Mouse (Mus musculus) kidney, postnatal 4 days (tissue): ENCODE measurements at regions not wholly inside any gene's neighbourhood (a gene's known extent, or its start where the extent isn't known, plus 50 kb on each side); places are given as distances from the start of the nearest gene placed in this dataset.
"Not testable (repeated sequence)": the region's sequence is repeated elsewhere in the genome, so short reads cannot be mapped to it uniquely, and the experiment has no call there.

ENCODE experiments used
- DNase-seq, 2 experiments: peaks; one replicate each; pipeline ENCODE4 v3.0.0; 2021; ENCODE audit warnings: mixed read lengths in 2 of 2

DNA sequence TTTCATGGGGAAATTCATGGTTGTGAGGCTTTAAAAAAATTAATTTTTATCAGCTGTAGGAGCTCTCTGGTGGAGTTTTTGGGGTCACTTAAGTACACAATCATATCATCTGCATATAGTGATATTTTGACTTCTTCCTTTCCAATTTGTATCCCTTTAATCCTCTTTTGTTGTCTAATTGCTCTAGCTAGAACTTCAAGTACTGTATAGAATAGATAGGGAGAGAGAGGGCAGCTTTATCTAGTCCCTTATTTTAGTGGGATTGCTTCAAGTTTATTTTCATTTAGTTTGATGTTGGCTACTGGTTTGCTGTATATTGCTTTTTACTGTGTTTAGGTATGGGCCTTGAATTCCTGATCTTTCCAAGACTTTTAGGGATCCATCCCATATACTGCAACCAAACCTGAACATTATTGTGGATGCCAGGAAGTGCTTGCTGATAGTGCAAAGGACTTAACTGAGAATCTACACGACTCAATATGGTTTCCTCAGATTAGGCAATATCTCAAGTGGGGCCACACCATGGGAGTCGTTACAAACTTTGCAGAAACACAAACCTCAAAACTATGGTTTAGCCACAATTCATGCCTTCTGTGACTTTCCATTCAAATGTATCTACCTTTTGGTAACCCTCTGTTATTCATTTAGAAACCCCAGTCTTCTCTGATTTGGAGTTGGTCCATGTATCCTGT, 878.4 kb upstream of the Olfr1507 start:
- not testable (repeated sequence) for DNase-seq

DNA sequence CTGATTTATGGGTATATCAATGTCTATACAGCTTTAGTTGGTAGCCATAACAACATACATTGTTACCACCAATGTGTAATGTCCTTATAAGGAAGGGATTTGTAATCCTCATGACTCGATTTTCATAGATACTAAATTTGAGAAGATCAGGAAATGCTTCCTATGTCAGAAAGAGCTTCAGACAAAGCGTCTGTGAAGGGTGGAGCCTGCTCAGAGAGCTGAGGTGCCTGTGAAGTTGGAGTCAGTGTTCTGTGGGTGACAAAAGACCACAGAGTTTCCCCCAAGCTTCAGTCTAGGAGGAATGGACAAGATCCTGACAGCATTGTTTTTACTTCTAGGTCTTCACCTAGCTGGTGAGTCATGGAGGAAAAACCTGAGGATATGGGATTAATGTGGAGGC, 874.2 kb upstream of the Olfr1507 start:
- no peak for DNase-seq

DNA sequence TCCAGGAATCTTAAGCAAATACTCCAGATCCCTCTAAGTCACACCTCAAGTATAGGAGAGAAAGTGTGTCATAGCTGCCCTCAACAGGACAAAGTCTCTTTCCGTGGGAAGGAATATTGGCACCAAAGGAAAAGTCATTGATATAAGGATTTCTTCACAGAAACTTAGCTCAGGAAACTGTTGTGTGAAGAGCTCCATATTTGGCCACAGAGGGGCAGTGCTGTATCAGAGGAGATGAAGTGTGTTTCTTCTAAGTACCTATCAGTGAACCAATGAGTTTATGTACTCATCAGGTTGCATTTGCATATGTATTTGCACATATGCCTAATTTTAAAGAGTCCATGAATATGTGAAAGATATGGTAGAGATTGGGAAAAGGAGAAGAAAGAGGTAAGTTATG, 871.9 kb upstream of the Olfr1507 start:
- DNase-seq = not testable (repeated sequence)

DNA sequence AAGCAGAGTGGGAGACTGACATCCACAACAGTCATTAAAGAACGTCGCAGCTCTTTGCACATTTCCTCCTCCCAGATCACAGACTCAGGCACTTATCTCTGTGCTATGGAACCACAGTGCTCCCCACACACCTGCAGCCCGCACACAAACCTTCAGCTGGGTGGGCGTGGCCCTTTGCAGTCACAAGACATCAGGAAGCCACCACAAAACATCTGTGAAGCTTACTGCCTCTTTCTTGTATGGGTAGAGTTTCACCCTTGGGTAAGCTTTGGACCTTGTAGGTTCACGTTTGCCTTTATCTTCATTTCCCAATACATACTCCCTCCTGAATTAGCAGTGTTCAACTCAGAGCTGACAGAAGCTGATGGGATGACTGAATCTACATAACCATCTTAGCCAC, 868.4 kb upstream of the Olfr1507 start:
- DNase-seq = not testable (repeated sequence)

DNA sequence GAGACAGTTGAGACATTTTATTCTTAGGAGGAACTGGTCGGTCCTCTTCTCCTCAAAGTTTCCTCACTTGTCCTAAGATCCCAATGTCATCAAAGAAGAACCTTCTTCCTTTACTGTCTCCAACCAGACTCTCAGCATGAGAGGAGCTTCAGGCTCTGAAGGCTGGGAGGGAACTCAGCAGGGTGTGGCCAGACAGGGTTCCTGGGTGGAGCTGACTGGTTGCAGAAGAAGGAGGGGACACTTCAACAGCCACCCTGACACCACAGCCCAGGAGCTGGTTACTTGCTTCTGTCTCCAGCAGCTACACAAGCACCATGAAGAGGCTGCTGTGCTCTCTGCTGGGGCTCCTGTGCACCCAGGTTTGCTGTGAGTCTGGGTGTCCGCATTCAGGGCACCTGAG, 866.5 kb upstream of the Olfr1507 start:
- DNase-seq = not testable (repeated sequence)

DNA sequence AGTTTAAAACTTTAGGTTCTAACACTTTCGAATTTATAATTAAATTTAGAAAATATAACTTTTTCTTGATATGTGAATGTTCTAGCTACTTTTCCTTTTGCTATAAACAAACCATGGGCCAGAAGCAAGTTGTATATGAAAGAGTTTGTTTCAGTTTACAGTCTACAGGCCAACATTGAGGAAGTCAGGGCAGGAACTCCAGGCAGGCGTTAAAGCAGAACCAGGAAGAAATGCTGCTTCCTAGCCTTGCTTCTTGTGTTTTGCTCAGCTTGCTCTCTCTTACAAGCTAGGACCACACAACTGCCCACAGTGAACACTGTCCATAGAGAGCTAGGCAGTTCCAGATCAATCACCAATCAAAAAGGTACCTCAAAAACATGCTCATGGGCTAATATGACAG, 861.9 kb upstream of the Olfr1507 start:
- DNase-seq = not testable (repeated sequence)

DNA sequence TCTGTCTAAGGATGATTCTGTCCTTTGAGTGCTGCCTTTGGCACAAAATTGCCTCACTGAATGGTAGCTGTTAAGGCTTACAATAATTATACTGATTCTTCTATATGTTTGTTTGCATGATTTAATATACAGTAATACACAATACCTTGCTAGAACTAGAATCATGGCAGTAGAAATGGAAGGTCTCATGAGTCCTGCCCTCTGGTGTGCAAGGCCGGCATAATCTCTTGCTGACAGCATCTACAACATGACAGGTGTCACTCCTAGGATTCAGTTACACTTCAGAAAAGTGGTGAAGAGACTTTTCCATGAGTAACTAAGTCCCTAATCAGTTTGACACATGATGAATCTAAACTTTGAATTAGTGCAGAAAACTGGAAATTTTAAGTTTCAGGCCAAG, 861.2 kb upstream of the Olfr1507 start:
- not testable (repeated sequence) for DNase-seq

DNA sequence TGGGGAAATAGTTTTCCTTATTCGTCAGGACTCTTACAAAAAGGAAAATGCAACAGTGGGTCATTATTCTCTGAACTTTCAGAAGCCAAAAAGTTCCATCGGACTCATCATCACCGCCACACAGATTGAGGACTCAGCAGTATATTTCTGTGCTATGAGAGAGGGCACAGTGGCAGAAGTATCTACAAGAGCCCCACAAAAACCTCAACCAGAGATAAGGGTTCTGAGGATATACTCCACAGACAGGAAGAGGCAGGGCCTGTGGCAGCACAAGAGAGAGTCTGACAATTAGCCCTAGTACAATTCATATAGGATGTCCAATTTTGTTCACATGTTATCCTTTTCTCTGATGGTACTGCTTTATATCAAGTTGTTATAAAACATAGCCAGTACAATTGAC, 855.9 kb upstream of the Olfr1507 start:
- DNase-seq = not testable (repeated sequence)

DNA sequence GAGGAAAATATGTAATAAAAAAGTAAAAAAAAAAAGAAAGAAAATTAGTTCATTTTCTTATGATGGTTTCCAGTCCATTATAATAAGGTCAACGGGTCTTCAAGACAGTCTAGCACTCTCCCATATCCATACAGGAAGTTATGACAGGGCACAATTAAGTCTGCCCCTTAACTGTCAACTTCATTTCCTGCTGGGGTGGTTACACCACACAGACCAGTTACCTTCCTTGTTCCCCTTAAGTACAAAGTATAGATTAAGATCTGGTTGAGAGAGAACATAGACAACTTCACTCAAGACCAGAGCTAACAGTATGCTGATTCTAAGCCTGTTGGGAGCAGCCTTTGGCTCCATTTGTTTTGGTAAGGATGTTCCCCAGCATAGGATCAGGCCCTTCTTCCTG, 855.2 kb upstream of the Olfr1507 start:
- DNase-seq = not testable (repeated sequence)

DNA sequence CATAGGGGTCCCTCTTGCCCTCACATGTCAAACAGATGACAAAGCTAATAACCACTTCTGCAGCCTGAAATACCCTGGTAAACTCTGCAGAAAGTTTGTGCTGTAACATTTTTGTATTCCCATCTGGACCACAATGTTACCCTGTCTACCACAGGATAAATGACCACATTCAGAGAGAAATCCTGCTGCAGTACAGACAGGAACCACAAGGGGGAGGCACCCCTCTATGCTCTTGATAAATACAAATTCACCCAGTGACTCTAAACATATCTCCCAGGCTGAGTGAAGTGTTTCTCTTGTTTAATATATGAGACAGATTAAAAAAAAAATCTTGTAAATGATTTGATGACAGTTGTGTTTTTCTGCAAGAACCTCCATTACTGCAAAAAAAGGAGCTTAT, 853.6 kb upstream of the Olfr1507 start:
- DNase-seq = peak; percentile 12 to 30

DNA sequence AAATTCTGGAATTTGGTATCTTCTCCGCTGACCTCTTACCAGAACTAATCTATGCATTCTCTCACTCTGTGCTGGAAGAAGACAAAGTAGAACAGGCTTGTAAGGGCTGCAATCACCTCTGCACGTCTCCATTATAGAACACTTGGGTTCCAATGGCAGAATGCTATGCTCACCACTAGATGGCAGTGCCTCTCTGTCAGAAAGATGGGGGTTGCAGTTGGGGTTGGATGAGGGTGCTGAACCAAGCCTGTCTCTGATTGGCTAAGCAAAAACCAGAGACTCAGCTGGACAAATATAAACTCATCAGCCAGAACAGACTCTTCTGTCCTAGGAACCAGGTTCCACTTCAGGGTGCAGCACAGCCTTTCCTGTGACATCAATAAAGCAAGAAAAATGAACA, 850.0 kb upstream of the Olfr1507 start:
- peak; percentile 3 to 7 for DNase-seq

DNA sequence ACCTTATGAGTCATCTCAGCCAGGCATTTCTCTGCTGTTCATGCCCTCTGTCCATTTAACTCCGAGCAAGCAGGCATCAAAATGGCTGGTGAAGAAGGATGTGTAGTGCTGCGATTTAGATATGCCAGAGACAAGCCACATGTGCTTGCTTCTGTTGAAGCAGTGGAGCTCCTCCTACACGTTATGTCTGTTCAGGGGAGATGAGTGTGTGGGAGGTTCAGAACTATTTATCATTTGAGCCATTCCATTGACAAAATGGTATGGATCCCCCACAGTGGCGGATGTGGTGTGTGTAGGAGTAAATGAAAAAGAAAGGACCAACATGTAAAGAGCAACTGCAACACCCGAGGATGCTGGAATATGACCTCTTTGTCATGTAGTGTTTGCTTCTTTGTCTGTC, 848.3 kb upstream of the Olfr1507 start:
- not testable (repeated sequence) for DNase-seq

DNA sequence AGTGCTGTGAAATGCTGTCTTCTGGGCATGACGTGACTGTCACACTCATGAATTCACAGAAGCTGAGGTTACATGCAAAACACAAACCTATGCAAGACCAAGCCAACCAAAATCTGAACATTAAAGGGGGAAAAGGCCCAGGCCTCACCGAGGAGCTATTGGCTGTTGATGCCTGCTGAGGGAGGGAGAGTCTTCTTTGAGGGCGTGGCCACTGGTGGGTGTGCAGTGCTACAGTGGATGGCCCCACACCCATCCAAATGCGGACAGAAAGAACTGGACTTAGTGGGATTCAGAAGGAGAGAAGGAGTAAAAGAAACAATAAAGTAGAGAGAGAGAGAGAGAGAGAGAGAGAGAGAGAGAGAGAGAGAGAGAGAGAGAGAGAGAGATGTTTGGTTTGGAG, 843.6 kb upstream of the Olfr1507 start:
- DNase-seq = not testable (repeated sequence)

DNA sequence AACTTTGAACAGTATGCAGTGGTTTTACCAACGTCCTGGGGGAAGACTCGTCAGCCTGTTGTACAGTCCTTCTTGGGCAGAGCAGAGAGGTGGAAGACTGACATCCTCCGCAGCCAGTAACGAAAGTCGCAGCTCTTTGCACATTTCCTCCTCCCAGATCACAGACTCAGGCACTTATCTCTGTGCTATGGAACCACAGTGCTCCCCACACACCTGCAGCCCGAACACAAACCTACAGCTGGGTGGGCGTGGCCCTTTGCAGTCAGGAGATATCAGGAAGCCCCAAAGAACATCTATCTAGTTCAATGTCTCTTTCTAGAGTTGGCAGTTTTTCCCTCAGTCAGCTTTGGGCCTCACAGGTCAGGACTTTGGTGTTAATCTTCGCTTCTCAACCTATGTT, 841.9 kb upstream of the Olfr1507 start:
- not testable (repeated sequence) for DNase-seq

DNA sequence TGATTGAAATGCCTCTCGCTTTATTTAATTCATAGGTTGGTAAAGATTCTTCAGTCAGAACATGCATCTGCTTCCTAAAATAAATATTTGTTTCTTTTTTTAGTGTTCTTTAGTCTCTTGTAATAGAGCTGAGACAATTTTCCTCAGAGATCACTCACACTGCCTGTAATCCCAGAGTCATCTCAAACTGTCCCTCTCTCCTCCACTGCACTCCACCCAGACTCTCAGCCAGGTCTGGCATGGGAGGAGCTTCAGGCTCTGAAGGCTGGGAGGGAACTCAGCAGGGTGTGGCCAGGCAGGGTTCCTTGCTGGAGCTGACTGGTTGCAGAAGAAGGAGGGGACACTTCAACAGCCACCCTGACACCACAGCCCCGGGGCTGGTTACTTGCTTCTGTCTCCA, 841.2 kb upstream of the Olfr1507 start:
- DNase-seq = not testable (repeated sequence)

DNA sequence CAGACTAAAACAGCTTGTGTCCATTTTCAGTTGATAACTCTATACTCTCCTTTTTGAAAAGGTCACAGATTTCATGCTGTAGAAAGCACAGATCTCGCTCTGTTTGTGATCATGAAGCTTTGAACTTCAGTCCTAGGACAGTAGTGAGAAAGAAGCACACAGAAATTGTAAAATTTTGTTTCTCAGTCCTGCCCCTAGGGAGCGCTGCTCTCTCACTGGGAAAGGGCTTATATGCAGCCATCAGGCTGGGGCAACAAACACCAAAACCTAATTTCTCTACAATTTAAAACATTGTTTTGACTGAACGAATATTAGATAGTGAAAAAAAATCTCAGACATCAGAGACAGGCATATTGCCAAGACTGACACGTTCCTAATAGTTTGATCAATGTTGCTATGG, 838.9 kb upstream of the Olfr1507 start:
- not testable (repeated sequence) for DNase-seq

DNA sequence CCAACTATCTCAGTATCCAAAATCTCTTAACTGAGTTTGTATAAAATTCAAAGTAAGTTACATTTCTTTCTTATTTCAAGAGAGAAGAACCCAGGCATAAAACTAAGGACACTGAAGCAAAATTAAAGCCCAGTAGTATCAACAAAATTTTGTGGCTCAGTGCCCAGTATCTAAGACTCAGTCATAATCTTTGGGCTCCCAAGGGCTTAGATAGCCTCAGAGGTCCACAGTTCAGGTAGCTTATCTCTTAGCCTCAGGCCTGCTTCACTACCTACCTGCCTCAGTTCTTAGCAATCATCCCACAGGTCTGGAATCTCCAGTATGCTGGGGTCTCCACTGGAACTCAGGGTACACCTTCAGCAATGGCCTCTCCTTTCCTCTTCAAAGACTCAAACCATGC, 835.6 kb upstream of the Olfr1507 start:
- DNase-seq = not testable (repeated sequence)

DNA sequence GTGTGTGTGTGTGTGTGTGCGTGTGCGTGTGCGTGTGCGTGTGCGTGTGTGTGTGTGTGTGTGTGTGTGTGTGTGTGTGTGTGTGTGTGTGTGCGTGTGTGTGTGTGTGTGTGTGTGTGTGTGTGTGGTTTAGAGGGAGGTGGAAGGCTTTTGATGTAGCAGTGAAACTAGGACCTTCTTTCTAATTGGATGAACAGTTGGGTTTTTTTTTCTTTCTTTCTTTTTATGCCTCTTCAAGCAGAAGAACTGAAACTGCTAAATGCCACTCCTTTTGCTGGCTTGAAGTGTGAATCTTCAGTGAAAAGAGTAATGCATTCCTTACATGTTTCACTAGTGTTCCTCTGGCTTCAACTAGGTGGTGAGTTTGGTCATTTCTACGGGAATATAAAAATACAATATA, 828.8 kb upstream of the Olfr1507 start:
- not testable (repeated sequence) for DNase-seq

DNA sequence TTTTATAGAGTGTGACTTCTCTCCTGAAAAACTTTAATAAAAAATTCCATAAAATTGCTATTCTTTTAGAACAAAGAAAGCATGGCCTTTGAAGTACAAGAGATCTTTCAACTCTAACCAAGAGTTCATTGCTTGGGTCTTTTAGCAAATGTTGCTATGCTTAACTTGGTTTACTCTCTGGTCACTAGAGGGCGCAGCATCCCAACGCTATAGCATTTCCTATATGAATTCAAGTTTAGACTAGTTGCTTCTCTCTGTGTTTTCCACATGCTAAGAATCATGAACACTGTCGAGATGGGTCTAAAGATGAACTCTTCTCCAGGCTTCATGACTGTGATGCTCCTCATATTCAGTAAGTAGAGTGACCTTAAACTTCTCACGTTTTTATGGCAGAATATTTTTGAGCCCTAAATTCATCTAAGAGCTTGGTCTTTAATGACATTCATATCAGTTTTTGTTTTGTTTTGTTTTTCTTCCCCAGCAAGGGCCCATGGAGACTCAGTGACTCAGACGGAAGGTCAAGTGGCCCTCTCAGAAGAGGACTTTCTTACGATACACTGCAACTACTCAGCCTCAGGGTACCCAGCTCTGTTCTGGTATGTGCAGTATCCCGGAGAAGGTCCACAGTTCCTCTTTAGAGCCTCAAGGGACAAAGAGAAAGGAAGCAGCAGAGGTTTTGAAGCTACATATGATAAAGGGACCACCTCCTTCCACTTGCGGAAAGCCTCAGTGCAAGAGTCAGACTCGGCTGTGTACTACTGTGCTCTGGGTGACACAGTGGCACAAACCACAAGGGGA, 823.2 kb upstream of the Olfr1507 start:
- not testable (repeated sequence) for DNase-seq

DNA sequence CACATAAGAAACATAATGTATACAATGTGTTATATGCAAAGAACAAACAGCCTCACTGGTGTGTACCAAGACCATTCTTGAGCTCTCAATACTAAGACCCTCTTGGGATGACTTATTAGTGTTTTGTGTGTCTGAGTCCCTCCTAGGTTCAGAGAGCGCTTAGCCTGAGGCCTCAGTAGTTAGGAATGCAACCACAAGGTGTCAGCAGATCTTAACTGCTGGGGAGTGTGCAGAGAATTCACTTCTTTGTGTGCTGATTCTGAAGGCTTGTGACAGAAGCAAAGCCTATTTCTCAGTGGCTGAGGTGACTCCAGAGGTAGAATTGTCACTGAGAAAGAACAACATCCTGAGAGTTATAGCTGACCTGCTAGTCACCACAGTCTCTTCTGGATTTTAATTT, 816.9 kb upstream of the Olfr1507 start:
- DNase-seq = peak; percentile 0 to 1

DNA sequence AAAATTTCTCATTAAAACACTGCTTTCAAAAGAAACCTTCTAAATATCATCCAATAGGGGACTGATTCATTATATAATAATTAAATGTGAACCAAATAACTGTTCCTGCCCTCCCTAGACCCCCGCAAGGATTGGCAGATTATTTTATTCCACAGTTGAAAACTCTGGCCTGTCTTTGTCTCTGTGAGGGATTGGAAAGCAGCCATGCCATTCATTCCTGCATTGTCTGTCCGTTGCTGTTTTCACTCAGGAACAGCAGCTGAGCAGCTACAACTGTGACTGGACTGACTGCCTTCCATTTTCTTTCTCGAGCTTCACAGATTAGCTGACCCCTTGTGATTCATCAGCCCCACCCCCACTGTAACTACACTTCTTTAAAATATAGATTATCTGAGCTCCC, 807.6 kb upstream of the Olfr1507 start:
- DNase-seq = not testable (repeated sequence)

DNA sequence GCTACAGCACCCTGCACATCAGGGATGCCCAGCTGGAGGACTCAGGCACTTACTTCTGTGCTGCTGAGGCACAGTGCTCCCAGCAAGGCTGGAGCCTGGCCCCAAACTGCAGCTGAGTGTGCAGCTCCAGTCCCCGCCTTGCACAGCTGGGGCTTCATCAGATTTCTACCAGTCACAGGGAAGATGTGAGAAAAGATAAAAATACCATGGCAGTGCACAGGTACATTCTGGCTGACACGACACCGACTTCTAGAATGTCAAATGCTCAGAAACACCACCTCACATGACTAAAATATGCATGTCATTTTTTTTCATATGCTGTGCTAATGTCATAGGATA, 806.9 kb upstream of the Olfr1507 start:
- not testable (repeated sequence) for DNase-seq

DNA sequence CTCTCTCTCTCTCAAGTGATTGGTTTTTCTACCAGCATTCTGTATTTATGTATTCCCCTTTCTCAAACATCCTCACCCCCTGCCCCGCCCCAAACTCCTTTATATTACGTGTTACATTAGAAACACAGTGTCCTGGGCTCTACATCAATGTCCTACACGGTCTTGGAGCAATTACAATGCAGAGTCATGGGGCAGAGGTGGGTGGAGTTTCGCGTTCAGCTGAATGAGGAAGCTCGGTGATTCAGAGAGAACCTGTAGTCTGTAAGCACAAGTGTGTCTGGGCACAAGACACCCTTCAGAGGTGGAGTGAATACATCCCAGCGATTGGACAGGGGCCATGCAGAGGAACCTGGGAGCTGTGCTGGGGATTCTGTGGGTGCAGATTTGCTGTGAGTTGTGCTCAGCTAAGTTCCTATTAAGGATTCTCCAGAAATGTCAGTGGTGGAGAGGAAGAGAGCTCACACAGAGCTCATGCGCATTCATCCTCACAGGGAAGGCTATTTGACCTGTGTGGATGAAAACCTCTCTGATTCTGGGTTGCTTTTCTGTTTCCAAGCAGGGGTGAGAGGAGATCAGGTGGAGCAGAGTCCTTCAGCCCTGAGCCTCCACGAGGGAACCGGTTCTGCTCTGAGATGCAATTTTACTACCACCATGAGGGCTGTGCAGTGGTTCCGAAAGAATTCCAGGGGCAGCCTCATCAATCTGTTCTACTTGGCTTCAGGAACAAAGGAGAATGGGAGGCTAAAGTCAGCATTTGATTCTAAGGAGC, 806.4 kb upstream of the Olfr1507 start:
- DNase-seq = not testable (repeated sequence)

DNA sequence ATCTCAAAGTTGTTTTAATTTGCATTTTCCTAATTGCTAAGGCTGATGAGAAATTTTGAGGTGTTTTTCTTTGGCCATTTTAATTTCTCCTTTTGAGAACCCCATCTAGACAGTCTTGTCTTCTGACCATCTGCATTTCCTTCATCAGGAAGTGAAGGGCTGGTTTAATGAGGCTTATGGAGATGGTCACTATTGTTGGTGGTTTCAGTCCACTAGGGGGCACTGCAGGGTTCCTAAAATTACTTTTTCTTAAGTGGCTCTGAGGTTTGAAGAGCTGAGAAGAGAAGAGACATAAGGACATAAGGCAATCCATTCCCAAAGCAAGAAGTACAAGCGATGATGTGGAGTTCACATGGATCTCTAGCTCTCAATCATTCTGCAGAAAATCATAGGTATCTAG, 805.6 kb upstream of the Olfr1507 start:
- DNase-seq = not testable (repeated sequence)
